Mouse (Mus musculus) c-Kit-positive CD71-positive TER-119-negative erythroid progenitor cells, embryonic 14.5 days (primary cell): ENCODE measurements around the gene Dtx3l.
"Not testable (repeated sequence)": the region's sequence is repeated elsewhere in the genome, so short reads cannot be mapped to it uniquely, and the experiment has no call there.

Experiments used
- DNase-seq: peaks from one replicate; pipeline ENCODE4 v3.0.0-alpha.2; 2013; ENCODE audit warnings: low read depth

Gene Dtx3l

DNA sequence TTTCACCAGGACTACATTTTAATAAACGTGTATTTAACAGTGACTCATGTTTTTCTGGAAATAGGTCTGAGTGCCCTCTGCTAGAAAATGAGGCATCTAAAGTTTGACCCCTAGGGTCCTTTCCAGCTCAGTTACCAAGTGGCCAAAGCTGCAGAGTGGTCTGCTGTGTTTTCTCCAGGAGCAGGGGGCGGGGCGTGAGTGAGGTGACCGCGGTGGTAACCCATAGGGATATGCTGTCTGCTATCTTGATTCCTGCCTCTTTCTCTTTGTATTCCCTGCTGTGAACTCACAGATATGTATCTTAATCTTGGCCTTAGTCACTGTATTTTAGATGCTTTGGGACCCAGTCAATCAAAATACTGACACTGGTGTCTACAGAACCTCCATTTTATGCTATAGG lies 14.6 kb downstream of the Dtx3l start:
- DNase-seq: no peak

DNA sequence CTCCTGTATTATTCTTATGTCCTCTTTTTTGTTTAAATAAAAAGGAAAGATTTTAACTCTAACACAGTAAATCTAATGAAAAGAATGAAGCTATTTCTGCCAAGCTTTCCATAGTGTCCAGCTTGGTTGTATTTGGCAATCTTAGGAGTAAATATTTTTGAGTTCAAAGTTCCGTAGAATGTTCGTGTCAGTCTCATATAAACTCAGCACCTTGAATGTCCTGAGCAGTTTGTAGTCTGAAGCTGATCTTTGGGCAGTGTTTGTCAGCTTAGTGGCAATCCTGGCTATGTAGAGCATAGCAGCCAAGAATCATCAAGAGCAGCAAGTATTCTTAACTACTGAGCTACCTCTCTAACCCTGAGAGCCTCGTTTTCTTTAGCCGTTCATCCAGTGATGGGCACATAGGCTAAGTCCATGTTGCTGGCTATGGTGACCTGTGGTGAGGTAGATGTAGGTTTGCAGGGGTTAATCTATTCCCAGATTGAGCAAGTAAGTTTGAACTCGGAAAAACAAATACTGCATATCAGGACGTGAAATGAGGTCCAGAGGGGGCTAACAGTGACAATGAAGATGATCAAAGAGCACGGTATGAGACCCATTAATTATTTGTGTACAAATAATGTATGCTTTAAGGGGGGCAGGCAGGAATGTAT lies 15.3 kb downstream of the Dtx3l start:
- DNase-seq: no peak

DNA sequence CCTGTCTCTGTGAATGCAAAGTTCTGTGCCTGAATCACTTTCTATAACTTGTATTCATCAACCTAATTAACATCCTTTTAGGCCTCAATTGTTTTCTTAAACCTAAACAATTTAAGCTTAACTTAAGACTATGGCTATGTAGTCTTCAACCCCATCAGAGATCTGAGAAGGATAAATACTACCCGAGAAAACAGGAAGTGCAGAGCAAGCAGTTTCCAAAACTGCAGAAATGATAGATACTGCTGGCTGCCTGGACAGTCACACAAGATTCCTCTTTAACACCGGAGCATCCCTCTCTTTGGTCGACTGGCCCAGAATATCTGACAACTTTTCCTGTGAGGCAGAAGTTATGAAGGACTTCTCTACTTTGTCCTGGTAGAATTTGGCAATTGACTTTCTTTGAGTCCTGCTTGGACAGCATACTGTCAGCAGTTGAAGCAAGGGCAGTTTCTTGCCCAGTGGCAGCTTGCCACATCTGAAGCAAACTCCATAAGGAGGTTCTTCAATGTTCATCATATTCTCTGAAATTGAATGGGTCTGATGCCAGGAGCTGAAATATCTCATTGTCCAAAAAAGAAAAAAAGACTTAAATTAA lies 16.6 kb downstream of the Dtx3l start:
- no peak for DNase-seq

DNA sequence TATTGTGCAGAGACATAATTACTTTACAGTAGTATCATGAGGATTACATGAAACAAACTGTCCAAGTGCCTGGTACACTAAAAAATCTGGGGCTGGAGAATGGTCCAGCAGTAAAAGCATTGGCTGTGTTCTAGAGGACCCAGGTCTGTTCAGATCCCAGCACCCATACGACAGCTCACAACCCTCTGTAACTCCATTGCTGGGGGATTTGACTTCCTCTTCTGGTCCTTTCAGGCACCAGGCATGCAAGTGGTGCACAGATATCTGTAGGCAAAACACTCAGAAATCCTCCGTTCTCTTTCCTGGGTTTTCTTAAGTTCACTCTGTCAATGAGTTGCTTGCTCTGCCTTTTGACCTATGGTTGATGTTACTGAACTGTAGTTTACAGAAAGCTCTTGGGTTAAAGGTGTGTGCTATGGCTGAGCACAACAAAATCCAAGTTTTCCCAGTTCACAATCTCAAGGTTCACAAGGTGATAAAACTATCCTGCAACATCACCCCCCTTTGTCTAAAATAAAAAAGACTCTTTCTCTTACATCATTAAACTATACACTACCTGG lies 17.2 kb downstream of the Dtx3l start:
- no peak for DNase-seq

DNA sequence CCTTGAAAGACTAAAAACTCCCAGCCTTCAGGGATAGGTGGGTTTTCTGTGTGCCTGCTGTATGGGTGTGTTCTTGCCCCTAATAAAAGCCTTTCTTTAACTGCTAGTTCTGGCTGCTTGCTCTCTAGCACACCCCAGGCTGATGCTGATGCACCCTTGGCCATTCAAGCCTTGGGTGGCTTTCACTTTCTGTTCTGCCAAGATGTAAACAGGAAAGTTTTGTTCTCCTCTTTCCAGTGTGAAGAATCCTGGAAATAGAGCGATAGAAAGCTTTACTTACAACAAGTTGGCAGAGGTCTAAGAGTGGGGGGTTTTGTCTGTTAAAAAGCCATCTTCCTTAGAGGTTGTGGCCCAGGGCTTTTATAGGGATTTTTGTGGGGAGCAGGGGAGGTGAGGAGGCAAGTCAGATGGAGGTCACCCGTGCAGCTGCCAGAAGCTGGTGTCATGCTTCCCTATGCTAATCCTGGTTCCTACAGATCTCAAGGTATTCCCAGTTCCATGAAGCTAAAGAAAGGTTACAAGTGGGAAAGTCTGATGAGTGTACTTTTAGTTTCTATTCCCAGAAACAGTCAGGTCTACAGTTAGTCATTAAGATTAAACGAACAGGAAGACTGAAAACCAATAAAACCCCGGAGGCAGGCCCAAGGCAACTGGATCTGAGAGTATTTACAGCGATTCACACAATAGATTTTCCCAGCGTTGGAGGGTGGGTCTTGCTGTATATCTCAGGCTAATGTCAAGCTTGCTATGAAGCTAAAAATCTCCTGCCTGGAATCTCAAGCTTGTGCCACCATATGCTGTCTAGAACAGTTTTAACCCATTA lies 20.0 kb downstream of the Dtx3l start:
- no peak for DNase-seq

DNA sequence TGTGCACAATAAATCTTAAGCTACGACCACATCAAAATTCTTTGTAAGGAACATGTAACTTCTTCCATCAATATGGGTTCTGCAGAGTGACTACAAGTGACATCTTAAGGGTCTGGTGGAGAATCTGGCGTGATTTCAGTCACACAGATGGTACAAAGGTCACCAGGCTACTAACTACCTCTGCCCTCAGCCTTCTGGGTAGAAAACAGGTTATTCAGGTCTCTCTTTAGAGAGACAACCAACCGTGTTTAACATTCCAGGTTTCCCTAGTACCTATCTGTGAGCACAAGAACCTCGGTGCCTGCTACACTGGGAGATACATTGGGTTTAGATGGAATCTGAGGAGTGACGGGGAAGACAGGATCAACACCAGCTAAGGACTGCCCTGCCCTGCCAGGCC lies 24.6 kb downstream of the Dtx3l start:
- no peak for DNase-seq

DNA sequence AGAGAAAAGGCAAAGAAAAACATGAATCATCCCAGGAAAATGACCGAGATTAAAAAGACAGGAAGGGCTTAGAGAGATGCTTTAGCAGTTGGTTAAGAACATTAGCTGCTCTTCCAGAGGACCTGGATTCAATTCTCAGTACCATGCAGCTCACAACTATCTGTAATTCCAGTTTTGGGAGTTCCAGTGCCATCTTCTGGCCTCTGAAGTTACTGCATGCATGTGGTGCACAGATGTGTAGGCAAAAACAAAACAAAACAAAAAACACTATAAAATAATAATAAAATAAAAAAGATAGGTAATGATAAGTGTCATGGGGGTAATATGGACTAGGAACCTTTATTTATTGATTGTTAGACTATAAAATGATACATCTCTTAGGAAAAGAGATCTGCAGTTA lies 25.4 kb downstream of the Dtx3l start:
- DNase-seq: peak; percentile 31

DNA sequence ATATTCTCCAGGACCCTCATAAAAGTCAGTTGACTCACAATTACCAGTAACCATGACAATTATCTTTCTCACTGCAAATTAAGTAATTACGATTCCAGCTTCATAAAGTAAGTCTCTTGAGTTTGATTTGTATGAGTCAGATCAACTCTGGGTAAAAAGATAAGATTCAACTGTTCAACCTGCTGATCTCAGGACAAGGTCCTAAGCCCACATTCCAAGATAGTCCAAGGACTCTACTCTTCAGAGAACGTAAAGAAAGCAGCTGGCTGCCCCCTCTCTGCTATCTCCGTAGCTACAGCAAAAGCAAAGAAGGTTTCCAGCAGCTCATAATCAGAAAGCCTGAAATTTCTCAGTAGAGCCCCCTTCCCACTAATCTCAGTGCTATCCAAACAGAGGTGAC lies 27.5 kb downstream of the Dtx3l start:
- no peak for DNase-seq

DNA sequence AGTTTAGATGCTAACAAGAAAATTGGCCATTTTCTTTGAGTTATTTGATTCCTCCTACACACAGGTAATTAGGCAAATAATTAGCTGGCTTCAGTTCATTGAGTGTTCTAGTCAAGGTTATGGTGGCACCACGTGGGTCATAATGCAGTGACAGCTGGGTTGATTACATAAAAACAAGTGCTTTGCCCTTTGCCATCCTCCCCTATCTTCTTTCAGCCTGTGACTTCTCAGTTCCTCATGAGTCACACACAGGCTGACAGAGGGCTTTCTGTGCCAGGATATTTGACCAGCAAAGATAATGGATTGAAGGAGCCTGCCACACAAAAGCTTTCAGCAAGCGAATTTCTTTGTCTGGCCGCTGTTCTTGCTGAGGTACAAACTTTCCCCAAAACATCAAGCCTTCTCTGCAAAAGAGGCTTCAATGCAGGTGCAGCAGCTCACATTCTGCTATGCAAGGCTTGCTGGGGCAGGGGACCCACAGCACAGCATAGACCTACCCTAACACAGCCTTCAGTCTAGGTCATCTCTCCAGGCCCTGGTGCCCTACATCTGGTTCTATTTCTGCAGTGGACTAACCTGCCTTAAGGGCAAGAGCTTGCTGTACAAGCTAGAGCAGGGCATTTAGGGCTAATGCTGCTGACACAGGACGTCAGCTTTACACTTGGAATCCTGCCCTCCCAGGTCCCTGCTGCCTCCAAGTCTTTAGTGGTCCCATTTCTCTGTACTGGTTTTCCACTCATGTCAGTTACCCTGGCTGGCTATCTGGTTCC lies 31.3 kb downstream of the Dtx3l start:
- no peak for DNase-seq

DNA sequence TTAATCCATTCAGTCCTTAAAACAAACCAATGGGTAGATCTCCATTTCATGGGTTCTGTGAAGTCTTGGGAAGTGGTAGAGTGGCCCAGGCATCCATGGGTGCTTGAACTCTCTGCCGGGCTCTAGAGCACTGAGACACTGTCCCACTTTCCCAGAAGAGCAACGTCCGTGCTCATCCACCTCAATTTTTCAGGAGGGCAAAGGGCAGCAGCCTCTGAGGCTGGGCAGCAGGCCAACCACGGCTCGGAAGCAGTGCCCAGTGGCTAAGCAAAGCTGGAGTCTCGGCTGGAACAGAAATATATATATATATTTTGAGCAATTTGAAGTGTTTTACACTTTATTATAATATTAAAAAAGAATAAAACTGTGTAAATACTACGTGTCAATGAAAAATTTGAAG lies 32.1 kb downstream of the Dtx3l start:
- DNase-seq: no peak

DNA sequence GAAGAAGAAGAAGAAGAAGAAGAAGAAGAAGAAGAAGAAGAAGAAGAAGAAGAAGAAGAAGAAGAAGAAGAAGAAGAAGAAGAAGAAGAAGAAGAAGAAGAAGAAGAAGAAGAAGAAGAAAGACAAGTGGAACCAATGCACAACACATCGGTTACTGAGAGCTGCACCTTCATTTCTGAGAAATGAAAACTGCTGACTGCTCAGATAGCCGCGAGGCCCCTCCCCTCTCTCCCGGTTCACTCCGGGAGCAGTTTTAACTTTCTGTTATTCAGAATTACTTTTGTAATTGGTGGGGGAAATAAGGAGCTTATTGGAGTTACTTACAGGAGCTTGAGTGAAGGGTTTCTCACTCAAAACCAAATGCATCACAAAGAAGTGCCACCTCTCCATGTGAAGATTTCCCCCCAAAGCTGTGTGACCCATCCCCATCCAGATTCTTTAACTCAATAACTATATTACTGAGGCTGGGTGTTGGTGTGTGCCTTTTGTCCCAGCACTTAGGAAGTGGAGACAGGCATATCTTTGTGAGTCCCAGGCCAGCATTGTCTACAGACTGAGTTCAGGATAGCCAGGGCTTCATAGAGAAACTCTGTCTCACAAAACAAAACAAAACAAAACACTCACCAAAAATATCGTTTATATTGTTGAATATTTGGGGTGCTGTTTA lies 33.0 kb downstream of the Dtx3l start:
- DNase-seq: peak; percentile 47

DNA sequence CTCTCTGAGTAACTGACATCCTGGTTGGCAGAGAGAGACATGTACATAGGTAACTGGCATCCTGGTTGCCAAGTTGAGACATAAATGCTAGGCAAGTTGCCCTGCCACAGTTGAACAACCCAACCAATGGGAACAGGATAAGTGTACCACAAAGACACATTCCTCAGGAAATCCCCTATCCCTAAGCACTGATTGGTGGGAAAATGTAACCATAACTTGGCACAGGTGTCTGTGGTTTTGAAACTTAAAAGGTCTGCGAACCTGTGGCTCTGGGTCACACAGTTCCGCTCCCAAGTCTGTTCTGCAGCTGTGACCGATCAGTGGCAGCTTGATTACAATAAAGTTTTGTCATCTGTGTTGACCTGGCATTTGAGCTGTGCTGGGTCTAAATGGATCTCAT lies 33.6 kb downstream of the Dtx3l start:
- no peak for DNase-seq

DNA sequence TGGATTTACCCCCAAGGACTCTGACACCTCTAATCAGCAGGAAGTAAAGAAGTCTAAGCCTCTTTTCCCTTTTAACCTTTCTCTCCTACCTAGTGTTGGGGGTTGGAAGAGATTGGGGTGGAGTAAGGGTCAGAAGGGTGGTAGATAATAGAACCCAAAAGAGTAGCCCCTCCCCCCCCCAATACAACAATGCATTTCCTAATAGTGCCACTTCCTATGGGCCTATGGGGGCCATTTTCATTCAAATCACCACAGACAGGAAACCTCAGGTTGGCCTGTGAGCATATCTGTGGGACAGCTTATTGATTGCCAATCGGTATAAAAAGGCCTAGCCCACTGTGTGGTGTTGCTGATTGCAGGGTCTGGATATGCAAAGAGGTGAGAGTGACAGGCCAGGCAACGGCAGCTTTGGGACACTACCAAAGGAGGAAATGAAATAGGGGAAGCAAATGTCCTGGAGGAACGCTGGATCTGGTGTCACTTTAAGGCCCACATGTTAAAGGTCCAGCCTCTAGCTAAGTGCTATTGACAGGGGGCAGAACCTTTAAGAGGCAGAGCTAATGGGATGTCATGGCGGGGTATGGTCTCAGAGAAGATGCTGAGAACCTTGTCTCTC lies 34.7 kb downstream of the Dtx3l start:
- no peak for DNase-seq

DNA sequence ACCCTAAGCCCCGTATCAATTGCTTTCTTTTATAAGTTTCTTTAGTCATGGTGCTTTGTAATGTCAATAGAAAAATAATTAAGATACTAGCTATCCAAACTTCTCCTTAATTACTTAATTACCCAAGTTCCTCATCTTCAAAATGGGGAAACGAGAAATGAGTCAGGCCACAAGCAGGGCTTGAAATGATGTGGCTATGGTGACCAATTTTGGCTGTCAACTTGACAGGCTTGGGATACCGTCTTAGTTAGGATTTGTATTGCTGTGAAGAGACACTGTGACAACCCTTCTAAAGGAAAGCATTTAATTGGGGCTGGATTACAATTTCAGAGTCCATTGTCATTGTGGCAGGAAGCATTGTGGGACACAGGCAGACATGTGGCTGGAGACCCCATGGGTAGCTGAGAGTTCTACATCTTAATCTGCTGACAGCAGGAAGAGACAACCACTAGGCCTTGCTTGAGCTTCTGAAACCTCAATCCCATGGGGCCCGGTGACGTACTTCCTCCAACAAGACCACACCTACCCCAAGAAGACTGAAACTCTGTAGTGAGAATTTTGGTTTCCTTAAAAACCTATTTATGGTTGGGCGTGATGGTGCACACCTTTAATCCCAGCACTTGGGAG lies 35.8 kb downstream of the Dtx3l start:
- no peak for DNase-seq

DNA sequence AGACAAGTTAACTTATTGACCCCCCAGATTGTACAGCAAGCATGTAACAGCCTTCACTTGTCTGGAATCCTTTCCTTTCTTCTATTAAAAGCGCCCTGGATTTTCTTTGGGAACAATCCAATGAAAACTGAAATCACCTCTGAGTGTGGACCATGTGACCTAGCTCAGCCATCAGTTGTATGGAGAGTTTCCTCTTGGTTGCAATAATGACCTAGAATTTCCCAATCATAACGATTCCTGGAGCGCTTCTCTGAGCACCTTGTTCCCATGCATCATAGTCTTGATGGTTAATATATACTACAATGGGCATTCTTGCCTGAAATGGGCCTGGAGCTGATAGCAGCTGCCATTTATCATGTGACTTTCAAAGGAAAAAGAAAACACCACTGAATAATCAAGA lies 38.4 kb downstream of the Dtx3l start:
- no peak for DNase-seq

DNA sequence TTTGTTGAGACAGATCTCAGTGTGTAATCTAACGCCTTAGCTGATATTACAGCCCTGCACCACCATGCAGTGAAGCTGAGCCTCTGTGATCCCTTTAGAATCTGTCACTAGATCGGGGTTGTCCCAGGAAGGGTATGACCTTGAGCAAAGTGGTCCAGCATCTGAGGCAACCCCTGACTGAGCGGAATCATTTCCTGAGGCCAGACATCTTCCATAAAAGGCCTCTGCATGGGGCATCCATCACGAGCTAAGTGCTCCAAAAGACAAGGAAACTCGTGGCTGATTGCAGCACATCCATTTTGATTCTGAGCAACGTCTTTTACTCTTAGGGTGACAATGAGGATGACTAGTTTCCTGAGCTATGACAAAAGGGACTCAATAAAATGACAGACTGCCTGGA lies 44.0 kb downstream of the Dtx3l start:
- DNase-seq: no peak

DNA sequence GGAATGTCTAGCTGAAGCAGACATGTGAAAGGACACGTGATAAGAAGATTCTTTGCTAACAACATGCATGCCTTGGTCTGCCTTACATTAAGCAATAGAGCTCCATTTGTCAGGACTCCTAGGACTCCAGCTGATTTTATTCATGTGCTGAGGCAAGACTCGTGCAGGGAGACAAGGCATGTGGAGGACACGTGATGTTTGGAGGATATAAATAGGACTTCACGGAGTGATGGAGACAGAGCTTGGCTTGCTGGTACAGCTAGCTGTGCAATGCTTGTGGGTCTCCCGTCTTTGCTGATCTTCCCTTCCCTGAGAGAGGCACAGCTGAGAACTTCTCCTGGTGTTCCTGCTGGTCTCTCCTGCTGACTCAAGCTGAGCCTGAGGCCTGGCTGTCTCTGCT lies 47.3 kb downstream of the Dtx3l start:
- not testable (repeated sequence) for DNase-seq

DNA sequence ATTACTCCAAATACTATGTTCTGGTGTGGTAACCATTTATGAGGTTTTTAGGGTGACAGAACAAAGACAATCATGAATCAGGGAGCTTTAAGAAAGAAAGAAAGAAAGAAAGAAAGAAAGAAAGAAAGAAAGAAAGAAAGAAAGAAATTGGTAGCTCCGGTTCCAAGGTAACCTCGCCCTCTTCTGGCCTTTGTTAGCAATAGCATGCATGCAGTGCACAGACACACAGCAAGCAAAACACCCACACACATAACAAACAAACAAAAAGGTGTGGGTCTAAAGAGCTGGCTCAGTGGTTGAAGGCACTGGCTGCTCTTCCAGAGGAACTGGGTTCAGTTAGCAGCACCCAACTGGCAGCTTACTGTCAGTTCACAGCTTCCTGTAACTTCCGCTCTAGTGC lies 48.3 kb downstream of the Dtx3l start:
- DNase-seq: no peak

DNA sequence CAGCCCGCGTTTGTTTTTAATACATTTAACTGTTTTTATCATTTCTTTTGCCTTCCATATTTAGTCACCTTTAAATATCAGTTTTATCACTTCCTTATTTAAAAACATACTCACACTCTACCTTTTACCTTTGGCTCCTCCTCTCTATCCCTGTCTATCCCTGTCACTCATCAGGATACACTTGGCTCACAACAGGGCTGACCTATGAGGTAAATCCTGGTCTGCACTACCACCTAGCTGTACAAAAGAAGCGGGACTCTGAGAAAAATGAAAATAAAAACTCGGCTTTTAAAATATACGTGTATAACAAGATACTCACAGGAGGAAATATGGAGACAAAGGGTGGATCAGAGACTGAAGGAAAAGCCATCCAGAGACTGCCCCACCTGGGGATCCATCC lies 50.0 kb downstream of the Dtx3l start:
- no peak for DNase-seq

DNA sequence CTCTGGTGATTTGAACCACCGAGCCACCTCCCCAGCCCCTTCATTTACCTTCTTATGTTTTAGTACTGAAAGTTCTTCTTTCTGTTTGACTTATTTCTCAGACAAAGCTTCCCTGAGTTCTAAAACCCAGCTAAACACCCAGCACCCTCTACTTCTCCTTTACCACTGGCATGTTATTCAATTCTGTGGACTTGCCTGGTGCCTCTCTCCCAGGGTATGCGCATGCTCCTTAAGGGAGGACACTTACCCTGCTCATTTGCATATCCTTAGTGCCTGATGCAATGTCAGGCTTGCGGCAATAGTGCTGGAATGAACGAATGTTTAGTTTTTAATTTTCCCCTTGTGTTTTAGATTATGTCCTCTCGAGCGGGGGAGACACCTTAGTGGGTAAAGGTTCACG lies 50.8 kb downstream of the Dtx3l start:
- DNase-seq: no peak
